Mouse (Mus musculus): Measurements from ENCODE around the gene Cuedc2. TPM values are rescaled to one million over a fixed set of nuclear protein-coding genes. Genes with fewer than 3 reads are reported as not detected.
A peak's percentile ranks its signal among the peaks of the same experiment; 100 is the strongest.

The Cuedc2 gene
- 75.1 and 102 TPM in 2 replicates for total RNA-seq (2012; rRNA removed)

GRCm38 (mm10) chr19:46338331-46338936 is at the start of gene Cuedc2:
Gene Cuedc2, minus strand, starts transcription at chr19:46338702.
- in situ Hi-C loops (cut with MboI; ENCODE audit: low sequenced_read_pairs in 2 of 2, unreplicated experiment in 2 of 2), result no loop called here
- H3K4me1 ChIP-seq (ENCODE audit: control insufficient read depth in 2 of 2, insufficient read depth in 2 of 2, low read length in 2 of 2, poor library complexity in 1 of 2), result peaks cover 7 to 10% of the 10 kb centered on the region in 2 experiments; a peak in 2 of 4 replicates
- peak; percentile 94 for TF ChIP-seq HCFC1 (IDR thresholded peaks at IDR 0.05; ENCODE audit: borderline replicate concordance, insufficient read depth, low read length)
- 0 out of 2 replicates have a peak, but pooled peaks have one; percentile 10 for TF ChIP-seq MAFK (IDR thresholded peaks at IDR 0.05; ENCODE audit: insufficient read depth, low read depth, low read length)
- TF ChIP-seq CHD2 (IDR thresholded peaks at IDR 0.05; ENCODE audit: low read depth, low read length), result 0 out of 2 replicates have a peak, but pooled peaks have one; percentile 33
- TF ChIP-seq ZNF384 (IDR thresholded peaks at IDR 0.05; ENCODE audit: low read depth, low read length), result no peak
- TF ChIP-seq ZC3H11A (IDR thresholded peaks at IDR 0.05; ENCODE audit: borderline replicate concordance, low read depth, low read length), result 0 out of 2 replicates have a peak, but pooled peaks have one; percentile 8
- peak; percentile 96 for DNase-seq (ENCODE audit: low read depth, low spot score)
- H3K4me3 ChIP-seq (ENCODE audit: insufficient read depth in 1 of 2, low read depth in 1 of 2, low read length in 2 of 2, poor library complexity in 1 of 2, severe bottlenecking in 1 of 2), result peak within 1 kb of the TSS; percentile 78 to 93
- H3K36me3 ChIP-seq (ENCODE audit: control insufficient read depth, insufficient read depth, low read length, poor library complexity, severe bottlenecking), result no peaks in the 10 kb centered on the region; the same call in 1 of the 2 replicates
- no peaks in the 10 kb centered on the region for H3K9me3 ChIP-seq (ENCODE audit: control insufficient read depth, insufficient read depth, low read depth, low read length)
- peak within 1 kb of the TSS; percentile 38; the same call in 1 of the 2 replicates for H3K27ac ChIP-seq (ENCODE audit: insufficient read depth, low read depth, low read length, poor library complexity, severe bottlenecking)
- H3K9ac ChIP-seq (ENCODE audit: insufficient read depth, low read depth, low read length, poor library complexity, severe bottlenecking), result peak within 1 kb of the TSS; percentile 93

- no peak overlapping the region for H3K9ac ChIP-seq (ENCODE audit: insufficient read depth, low read depth, low read length, poor library complexity, severe bottlenecking)
- no peak overlapping the region for H3K27ac ChIP-seq (ENCODE audit: insufficient read depth, low read depth, low read length, poor library complexity, severe bottlenecking)
- peaks cover 36% of the 10 kb centered on the region for H3K36me3 ChIP-seq (ENCODE audit: control insufficient read depth, insufficient read depth, low read length, poor library complexity, severe bottlenecking)
- no peak overlapping the region for H3K4me3 ChIP-seq (ENCODE audit: insufficient read depth in 1 of 2, low read depth in 1 of 2, low read length in 2 of 2, poor library complexity in 1 of 2, severe bottlenecking in 1 of 2)
- in situ Hi-C loops (cut with MboI; ENCODE audit: low sequenced_read_pairs in 2 of 2, unreplicated experiment in 2 of 2), result no loop called here
- no peak for DNase-seq (ENCODE audit: low read depth, low spot score)
- no peaks in the 10 kb centered on the region for H3K4me1 ChIP-seq (ENCODE audit: control insufficient read depth in 2 of 2, insufficient read depth in 2 of 2, low read length in 2 of 2, poor library complexity in 1 of 2)
- H3K9me3 ChIP-seq (ENCODE audit: control insufficient read depth, insufficient read depth, low read depth, low read length), result no peaks in the 10 kb centered on the region
- TF ChIP-seq ZNF384 (IDR thresholded peaks at IDR 0.05; ENCODE audit: low read depth, low read length) (no peak), ZC3H11A (IDR thresholded peaks at IDR 0.05; ENCODE audit: borderline replicate concordance, low read depth, low read length) (no peak), MAFK (IDR thresholded peaks at IDR 0.05; ENCODE audit: insufficient read depth, low read depth, low read length) (no peak), HCFC1 (IDR thresholded peaks at IDR 0.05; ENCODE audit: borderline replicate concordance, insufficient read depth, low read length) (no peak), CHD2 (IDR thresholded peaks at IDR 0.05; ENCODE audit: low read depth, low read length) (no peak)
These were observed 43.8 kb upstream of the Cuedc2 start for GRCm38 (mm10) chr19:46382275-46382674.

- DNase-seq (ENCODE audit: low read depth, low spot score), result no peak
- Histone ChIP-seq H3K9ac (ENCODE audit: insufficient read depth, low read depth, low read length, poor library complexity, severe bottlenecking) (no peak overlapping the region), H3K4me3 (ENCODE audit: insufficient read depth in 1 of 2, low read depth in 1 of 2, low read length in 2 of 2, poor library complexity in 1 of 2, severe bottlenecking in 1 of 2) (no peak overlapping the region), H3K27ac (ENCODE audit: insufficient read depth, low read depth, low read length, poor library complexity, severe bottlenecking) (no peak overlapping the region), H3K36me3 (ENCODE audit: control insufficient read depth, insufficient read depth, low read length, poor library complexity, severe bottlenecking) (peaks cover 10% of the 10 kb centered on the region), H3K9me3 (ENCODE audit: control insufficient read depth, insufficient read depth, low read depth, low read length) (no peaks in the 10 kb centered on the region), H3K4me1 (ENCODE audit: control insufficient read depth in 2 of 2, insufficient read depth in 2 of 2, low read length in 2 of 2, poor library complexity in 1 of 2) (peaks cover 0 to 3% of the 10 kb centered on the region in 2 experiments; a peak in 1 of 4 replicates)
- no peak for TF ChIP-seq HCFC1 (IDR thresholded peaks at IDR 0.05; ENCODE audit: borderline replicate concordance, insufficient read depth, low read length)
- TF ChIP-seq ZNF384 (IDR thresholded peaks at IDR 0.05; ENCODE audit: low read depth, low read length), result no peak
- no peak for TF ChIP-seq MAFK (IDR thresholded peaks at IDR 0.05; ENCODE audit: insufficient read depth, low read depth, low read length)
- TF ChIP-seq CHD2 (IDR thresholded peaks at IDR 0.05; ENCODE audit: low read depth, low read length), result no peak
- TF ChIP-seq ZC3H11A (IDR thresholded peaks at IDR 0.05; ENCODE audit: borderline replicate concordance, low read depth, low read length), result no peak
- in situ Hi-C loops (cut with MboI; ENCODE audit: low sequenced_read_pairs in 2 of 2, unreplicated experiment in 2 of 2), result no loop called here
These were observed 37.4 kb upstream of the Cuedc2 start for GRCm38 (mm10) chr19:46375891-46376290.

- H3K36me3 ChIP-seq (ENCODE audit: control insufficient read depth, insufficient read depth, low read length, poor library complexity, severe bottlenecking), result peaks cover 9% of the 10 kb centered on the region
- in situ Hi-C loops (cut with MboI; ENCODE audit: low sequenced_read_pairs in 2 of 2, unreplicated experiment in 2 of 2), result no loop called here
- TF ChIP-seq ZC3H11A (IDR thresholded peaks at IDR 0.05; ENCODE audit: borderline replicate concordance, low read depth, low read length), result no peak
- no peak for TF ChIP-seq MAFK (IDR thresholded peaks at IDR 0.05; ENCODE audit: insufficient read depth, low read depth, low read length)
- no peak for TF ChIP-seq CHD2 (IDR thresholded peaks at IDR 0.05; ENCODE audit: low read depth, low read length)
- no peak for TF ChIP-seq ZNF384 (IDR thresholded peaks at IDR 0.05; ENCODE audit: low read depth, low read length)
- no peak for TF ChIP-seq HCFC1 (IDR thresholded peaks at IDR 0.05; ENCODE audit: borderline replicate concordance, insufficient read depth, low read length)
These were observed 37.0 kb upstream of the Cuedc2 start for GRCm38 (mm10) chr19:46375489-46375888.

More at GRCm38 (mm10) chr19:46375489-46375888, 37.0 kb upstream of the Cuedc2 start:
- Histone ChIP-seq H3K4me3 (ENCODE audit: insufficient read depth in 1 of 2, low read depth in 1 of 2, low read length in 2 of 2, poor library complexity in 1 of 2, severe bottlenecking in 1 of 2) (no peak overlapping the region), H3K27ac (ENCODE audit: insufficient read depth, low read depth, low read length, poor library complexity, severe bottlenecking) (no peak overlapping the region), H3K9ac (ENCODE audit: insufficient read depth, low read depth, low read length, poor library complexity, severe bottlenecking) (no peak overlapping the region), H3K4me1 (ENCODE audit: control insufficient read depth in 2 of 2, insufficient read depth in 2 of 2, low read length in 2 of 2, poor library complexity in 1 of 2) (peaks cover 0 to 3% of the 10 kb centered on the region in 2 experiments; a peak in 1 of 4 replicates), H3K9me3 (ENCODE audit: control insufficient read depth, insufficient read depth, low read depth, low read length) (no peaks in the 10 kb centered on the region)
- no peak for DNase-seq (ENCODE audit: low read depth, low spot score)
